Mouse (Mus musculus) layer of hippocampus, adult 8-10 months (tissue): ENCODE data around the gene Slc11a2. TPM values are rescaled to one million over a fixed set of nuclear protein-coding genes. Genes with fewer than 3 reads are reported as not detected.
"Not testable (repeated sequence)": the region's sequence is repeated elsewhere in the genome, so short reads cannot be mapped to it uniquely, and the experiment has no call there.

Source experiments
- DNase-seq, 2 experiments: peaks; one replicate each; pipeline ENCODE4 v3.0.0; 2022; ENCODE audit warnings: low spot score in 2 of 2
- total RNA-seq, 4 experiments: library from RNA; stranded (reverse); gene quantifications; 2 replicates each; pipeline ENCODE4 v1.2.4; 2022

Gene Slc11a2
- total RNA-seq, 4 experiments from 2014 or later, result 54.1 to 68.5 (median 60.4) TPM

DNA sequence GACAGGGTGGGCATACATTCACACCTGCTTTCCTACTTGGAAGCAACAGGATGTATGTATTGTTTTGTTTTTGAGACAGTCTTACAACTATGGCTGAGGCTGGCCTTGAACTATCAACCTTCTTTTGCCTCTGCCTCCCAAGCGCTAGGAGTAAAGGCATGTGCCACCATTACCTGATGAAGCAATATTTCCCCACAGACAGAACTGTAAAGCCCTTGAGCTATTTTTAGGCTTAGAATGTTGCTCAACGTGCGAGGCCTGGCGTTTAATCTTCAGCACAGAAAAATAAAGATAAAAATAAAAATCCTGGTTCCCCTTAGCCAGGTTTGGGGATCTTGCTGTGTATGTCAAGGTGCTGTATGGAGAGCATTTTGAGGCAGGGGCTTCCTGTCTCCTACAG, 11.2 kb upstream of the Slc11a2 start:
- DNase-seq, result no peak

- DNase-seq, result no peak
Observed at GRCm38 (mm10) chr15:100433234-100433633, 8.4 kb upstream of the Slc11a2 start.

DNA sequence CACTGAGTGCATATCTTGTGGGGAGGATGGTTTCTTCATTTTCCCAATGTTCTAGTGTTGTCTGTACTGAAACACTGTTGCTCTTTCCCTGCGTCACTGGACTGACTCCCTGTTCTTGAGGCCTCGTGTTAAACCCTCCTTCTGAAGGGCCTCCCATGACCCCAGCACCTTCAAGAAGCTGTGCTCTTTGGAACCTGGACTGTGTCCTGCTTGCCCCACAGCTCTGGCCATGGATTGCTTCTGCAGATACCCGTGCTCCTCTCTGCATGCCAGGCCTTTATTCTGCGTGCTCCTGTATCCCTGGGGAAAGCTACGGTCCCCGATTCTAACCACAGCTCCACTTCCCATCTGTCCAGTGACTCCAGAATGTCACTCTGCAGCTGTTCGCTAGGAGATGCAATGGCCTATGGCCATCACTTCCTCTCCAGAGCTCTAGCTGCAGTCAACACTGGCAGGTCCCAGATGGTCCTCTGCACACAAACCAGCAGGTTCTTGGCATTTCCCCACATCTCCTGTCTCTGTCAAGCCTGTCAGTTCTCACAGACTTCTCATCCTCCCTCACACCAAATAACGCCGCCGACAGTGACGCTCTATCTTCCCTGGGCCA, 5.2 kb upstream of the Slc11a2 start:
- DNase-seq, result peak in 1 of 2 experiments; percentile 17

DNA sequence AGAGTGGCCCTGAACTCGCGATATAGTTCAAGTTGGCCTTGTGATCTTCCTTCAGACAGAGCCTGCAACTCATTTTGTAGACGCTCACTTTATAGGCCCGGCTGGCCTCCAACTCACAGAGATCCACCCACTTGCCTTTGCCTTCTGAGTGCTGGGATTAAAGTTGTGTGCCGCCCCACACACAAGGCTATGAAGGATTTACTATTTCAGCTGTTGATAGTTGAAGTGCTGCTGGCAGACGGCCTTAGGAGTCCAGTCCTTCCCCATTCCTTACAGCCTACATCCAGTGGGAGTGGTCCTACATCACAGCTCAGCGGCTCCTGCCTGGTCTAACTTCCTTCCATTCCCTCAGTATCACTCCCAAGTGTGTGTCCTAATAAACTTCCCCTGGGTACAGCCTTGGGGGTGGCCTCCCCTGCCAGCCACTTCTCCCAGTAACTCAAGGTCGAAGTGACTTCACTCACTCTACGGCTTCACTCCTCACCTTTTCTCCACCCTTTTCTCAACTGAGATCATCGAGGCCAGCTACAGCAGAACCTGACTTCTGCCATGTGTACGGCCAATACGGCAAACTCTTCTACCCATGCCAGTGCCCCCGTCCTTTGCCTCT, 3.5 kb upstream of the Slc11a2 start:
- DNase-seq, result no peak

GRCm38 (mm10) chr15:100423916-100424315, 956 bp downstream of the Slc11a2 start:
- no peak for DNase-seq

GRCm38 (mm10) chr15:100422899-100423860, 1.7 kb downstream of the Slc11a2 start:
- DNase-seq, result peak; percentile 93 to 95

DNA sequence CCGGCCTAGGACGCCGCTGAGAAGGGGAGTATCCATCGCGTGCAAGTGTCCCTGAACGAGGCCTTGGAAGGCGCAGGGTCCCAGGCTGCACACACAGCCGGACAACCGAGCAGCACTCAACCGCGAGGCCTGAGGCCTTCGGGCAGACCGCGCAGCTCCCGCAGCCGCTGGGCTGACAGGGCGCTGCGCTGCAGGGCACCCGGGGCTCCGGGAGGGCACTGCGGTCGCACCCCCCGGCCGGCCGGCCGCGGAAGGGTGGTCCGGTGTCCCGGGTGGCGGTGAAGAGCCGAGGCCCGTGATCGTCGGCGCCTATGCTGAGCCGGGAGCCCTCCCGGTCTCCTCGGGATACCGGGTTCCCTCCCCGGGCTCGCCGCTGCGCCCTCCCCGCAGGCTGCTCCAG, 2.4 kb downstream of the Slc11a2 start:
- no peak for DNase-seq

DNA sequence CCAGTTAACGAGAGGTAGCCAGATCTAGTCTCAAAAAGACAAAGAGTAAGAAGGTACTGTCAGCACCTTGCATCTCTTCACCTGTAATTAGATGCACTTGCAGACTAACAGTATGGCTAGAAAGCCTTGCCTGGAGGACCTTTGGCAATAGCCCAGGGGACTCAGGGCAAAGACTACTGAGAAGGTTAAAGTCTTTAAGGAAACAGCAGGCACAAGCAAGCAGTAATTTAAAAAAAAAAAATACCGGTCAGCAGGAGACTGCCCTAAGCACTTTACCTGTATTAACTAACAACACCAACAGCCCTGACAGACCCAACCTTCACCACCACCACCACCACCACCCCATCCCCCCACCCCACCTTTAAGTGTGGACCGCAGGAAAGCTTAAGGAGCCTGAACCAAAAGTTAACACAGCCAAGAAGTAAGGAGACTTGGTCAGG, 3.1 kb downstream of the Slc11a2 start, which contains the start of gene Gm5475:
Gene Gm5475, plus strand, starts transcription at position 390 of the 440 bp plus-strand sequence.
- not testable (repeated sequence) for DNase-seq

GRCm38 (mm10) chr15:100421059-100421757, 3.7 kb downstream of the Slc11a2 start:
- no peak for DNase-seq

- no peak for DNase-seq
Observed at GRCm38 (mm10) chr15:100419901-100420745, 4.7 kb downstream of the Slc11a2 start.

- DNase-seq, result no peak
Observed at GRCm38 (mm10) chr15:100419311-100419710, 5.6 kb downstream of the Slc11a2 start.

DNA sequence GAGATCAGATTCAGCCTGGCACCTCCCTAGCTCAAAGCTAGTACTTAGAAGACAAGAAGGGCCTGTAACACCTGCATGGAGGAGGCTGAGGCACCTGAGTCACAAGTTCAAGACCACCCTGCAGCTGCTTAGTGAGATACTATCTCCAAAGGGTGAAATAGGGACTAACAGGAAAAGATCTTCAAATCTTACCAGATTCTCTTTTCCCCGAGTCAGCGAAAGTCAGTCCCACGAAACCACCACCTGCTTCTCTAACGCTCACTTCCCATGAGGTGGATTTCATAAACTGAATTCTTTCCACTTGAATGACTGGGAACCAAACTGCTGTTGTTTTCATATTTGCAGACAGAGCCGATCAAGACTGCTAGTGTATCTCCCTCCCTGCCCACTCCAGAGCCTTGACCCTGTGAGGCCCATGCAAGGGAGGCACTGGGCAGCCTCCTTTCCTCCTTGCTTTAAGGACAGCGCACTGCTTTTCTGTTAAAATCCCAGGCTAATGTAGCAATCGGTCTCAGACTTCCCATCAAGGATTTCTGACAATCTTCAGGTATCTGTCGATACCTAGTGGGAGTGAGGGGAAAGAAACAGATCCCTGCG, 6.9 kb downstream of the Slc11a2 start:
- no peak for DNase-seq

DNA sequence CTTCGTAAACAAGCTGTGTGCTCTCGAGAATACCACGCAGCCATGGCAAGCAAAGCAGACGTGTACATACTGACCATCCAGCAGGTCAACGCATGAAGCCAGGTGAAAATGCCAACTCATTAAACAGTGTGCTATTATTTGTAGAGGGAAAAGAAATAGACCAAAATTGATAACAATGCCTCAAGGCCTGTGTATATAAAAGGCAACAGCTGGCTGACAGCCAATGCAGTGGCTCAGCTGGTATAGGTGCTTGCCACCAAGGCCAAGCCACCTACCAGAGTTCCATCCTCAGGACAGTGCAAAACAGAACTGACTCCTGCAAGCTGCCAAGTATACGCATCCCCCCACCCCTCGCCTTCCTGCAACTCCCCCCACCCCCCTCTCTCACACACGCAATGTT, 9.2 kb downstream of the Slc11a2 start:
- no peak for DNase-seq

DNA sequence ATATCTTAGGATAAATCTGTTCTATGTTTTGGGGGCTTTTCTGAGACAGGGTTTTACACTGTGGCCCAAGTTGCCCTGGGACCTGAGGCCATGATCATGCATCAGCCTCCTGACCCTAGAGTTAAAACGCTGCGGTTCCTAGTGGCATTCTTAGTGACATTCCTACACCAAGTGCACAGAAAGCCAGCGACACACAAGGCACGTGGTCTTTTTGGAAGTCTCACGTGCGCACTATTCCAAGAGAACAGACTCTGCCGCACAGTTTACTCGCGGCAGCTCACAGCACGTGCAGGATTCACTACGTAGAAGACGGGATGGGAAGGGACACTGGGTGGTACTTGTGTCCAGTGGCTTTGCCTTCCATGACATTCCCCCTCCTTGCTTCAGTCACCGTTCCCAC, 9.9 kb downstream of the Slc11a2 start:
- DNase-seq, result no peak

GRCm38 (mm10) chr15:100414011-100414410, 10.9 kb downstream of the Slc11a2 start:
- DNase-seq, result no peak

- no peak for DNase-seq
Observed at GRCm38 (mm10) chr15:100413306-100413705, 11.6 kb downstream of the Slc11a2 start.

GRCm38 (mm10) chr15:100411731-100412130, 13.1 kb downstream of the Slc11a2 start:
- no peak for DNase-seq

GRCm38 (mm10) chr15:100410918-100411672, 13.8 kb downstream of the Slc11a2 start:
- no peak for DNase-seq

DNA sequence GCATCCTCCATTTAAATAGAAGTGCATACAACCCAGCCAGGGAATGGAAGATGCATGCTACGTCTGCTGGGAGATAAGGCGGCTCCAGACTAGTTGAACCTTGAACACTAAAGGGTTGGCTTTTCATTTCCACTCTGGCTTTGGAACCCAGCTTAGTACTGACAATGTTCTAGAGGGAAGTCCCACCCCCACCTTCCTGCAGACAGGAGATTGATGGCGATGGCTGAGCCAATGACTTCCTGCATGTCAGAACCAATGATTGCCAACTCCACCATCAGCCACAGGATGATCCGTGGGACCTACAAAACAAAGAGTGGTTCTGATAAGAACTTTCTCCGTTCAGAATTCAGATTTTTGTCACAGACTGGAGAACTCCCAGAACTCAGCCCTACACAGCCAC, 18.8 kb downstream of the Slc11a2 start:
- DNase-seq, result no peak
